Mouse (Mus musculus): Measurements from ENCODE around the gene Bace2.

The Bace2 gene

GRCm38 (mm10) chr16:97402213-97402785 is 45.8 kb downstream of the Bace2 start:
- no peak for DNase-seq

DNA sequence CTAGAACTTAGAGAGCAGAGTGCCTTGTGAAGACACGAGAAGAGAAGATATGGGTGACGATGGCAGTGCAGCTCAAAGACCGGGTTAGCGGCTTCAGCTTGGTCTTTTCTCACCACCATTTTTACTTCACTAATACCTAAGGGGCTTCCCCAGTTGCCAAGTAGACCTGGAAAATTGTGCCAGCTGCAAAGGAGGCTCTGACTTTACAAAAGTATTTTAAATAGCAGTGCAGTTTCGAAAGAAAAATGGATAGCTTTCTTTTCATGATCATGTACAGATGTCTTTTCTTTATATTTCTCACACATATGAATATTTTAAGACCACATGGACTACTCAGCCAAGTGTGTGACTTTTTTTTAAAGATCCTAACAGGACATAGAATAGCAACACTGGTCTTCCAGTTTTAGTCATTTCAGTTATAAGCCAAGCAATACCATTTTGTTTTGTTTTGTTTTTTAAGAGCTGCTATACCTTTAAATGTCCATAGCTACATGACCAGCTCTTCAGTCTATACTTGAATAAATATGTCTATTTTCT is 49.0 kb downstream of the Bace2 start:
- peak; percentile 59 for DNase-seq

- peak; percentile 95 for DNase-seq
These were observed 61.5 kb downstream of the Bace2 start for GRCm38 (mm10) chr16:97417896-97418542.

DNA sequence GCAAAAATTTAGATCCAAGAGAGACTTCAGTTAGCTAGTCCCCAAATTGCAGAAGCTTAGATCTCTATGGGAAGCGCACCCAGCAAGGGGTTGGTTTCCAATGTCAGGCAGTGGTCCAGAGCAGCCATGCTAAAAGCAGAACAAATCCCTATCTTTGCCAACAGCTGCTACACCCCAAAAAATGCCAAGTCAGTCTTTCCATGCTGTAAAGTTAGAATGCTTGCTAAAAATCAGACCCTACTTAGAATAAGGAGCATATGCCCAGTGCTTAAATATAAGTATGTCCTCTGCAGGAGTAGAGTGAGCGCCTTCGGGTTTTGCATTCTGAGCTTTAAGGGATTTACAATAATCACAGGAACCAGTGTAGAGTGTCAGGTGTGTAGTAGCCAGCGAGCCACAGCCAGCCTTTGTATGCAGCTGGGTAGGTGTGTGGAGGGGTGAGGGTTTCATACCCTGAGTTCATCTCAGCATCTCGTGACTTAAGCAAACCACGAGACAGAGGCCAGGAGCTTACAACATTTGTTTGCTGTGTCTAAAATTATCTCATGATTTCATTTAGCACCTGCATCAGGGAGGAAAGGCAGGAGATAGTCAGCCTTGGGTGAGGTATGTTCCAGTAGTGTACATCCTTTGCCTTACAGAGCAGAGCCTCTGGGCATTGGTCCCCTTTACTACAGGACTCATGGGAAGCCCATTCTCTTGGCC is 62.4 kb downstream of the Bace2 start:
- no peak for DNase-seq

DNA sequence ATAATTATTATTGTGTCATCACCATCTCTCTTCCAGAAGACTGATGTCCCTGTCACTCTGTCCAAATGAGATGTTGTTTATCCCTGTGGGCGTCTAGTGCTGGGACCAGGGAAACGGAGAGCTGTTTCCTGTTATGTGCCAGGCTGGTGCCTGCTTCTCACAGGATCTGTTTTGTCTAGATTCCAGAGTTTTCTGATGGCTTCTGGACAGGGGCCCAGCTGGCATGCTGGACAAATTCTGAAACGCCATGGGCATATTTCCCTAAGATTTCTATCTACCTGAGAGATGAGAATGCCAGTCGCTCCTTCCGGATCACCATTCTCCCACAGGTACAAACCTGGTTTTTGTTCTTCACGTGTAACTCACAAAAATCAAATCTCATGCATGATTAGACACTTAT is 65.1 kb downstream of the Bace2 start:
- DNase-seq, result no peak

DNA sequence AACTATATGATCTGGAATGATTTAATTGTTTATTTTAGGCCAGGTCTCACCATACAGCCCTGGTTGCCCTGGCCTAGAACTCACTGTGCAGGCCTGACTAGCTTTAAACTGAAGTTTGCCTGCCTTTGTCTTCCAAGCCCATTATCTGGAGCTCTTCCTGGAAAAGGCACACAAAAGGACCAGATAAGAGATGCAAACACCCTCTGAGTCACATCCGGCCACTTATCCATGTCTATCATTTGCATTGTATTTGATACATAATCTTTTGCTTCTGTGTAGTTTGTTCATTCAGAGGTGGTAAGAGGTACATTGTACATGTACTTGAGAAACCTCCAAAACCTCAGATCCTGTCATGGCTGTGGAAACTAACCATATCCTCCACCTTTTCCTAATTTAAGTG is 67.1 kb downstream of the Bace2 start:
- DNase-seq, result no peak

- DNase-seq, result peak; percentile 78
These were observed 71.5 kb downstream of the Bace2 start for GRCm38 (mm10) chr16:97428026-97428425.

- no peak for DNase-seq
These were observed 73.5 kb downstream of the Bace2 start for GRCm38 (mm10) chr16:97430091-97430490.

- DNase-seq, result peak; percentile 95
These were observed 74.8 kb downstream of the Bace2 start for GRCm38 (mm10) chr16:97431328-97431727.

- no peak for DNase-seq
These were observed 77.7 kb downstream of the Bace2 start for GRCm38 (mm10) chr16:97434206-97434605.

DNA sequence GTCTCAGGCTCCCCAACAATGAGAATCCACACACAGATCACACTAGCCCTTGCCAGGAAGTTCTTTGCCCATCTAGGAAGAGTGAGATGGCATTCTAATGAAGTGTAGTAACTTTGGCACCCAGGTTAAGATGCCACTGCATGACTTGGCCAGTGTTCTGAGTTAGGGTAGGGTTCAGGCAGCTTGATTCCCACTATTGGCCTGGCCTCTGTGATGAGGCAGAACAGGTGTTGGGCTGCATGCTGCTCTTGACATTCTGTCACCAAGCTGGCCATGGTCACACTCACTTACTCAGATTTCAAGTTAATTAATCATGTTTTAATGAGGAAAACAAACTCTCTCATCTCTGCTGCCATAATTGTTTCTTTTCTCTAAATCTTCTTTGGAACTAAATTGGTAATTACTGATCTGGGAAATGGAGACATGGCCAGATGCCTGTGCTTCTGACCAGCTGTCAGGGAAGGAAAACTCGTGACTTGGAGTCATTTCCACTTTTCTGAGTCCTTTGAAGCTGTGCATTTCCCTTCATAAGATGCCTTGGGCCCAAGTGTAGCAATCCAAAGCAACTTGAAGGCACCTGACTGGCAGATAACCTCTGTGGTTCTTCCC is 81.0 kb downstream of the Bace2 start:
- no peak for DNase-seq

DNA sequence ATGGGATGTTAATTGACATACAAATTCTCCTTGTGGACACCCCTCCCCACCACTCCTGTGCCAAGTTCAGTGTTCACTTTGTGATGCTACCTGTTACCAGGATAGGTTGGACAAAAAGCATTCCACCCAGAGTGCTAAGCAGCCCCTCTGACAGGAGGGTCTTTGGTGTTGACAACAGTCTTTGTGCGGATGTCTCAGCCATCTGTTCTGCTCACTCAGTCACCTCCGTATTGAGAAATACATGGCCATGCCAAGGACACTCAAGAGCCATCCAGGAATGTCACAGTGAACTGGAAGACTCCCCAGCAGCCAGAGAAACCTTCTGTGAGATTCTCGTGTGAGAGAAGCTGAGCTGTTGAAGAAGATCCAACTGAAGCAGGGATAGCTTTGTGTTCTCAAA is 81.6 kb downstream of the Bace2 start:
- no peak for DNase-seq

GRCm38 (mm10) chr16:97441967-97442366 is 85.4 kb downstream of the Bace2 start:
- DNase-seq, result no peak

DNA sequence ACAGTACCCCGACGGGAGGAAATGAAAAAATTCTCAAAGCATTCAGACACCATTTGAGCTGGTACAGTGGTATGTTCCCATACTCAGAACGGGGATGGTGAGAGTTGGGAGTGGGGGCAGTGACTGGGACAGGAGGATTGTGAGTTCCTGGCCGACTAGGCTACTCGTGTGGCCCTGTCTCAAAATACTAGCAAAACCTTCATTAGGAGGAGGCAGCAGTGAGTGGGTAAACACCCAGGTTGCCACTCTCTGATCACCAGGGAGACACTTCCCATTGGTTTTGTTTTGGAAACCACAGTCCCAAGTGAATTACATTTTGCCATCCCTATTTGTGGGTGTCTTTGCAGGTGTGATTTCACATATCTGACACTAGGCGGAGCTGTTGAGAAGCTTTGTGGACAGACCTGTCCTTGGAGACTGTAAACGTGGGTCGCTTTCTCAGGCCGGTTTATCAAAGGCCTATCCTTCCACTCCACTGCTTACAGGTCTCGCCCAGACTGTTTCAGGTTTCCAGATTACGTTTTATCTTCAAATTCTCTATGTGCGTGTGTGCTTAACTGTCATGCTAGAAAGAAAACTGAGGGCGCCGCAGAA is 87.2 kb downstream of the Bace2 start:
- peak; percentile 95 for DNase-seq

DNA sequence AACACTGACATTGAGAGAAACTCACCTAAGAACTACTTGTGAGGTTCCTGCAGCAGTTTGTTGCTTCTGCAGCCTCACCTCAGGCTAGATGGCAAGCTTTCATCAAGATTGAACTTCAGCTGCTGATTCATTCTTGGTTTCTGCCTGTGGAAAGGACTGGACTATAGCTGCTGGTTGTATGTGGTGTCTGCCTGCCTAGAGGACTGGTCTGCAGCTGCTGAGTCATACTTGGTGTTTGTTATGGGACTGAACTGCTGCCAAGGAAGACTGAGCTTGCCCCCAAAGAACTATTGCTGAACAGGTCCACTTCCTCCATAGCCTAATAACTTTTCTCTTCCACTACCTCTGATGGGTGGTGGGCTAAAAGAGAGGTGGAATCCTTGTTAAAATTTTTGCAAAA is 90.8 kb downstream of the Bace2 start:
- DNase-seq, result no peak

DNA sequence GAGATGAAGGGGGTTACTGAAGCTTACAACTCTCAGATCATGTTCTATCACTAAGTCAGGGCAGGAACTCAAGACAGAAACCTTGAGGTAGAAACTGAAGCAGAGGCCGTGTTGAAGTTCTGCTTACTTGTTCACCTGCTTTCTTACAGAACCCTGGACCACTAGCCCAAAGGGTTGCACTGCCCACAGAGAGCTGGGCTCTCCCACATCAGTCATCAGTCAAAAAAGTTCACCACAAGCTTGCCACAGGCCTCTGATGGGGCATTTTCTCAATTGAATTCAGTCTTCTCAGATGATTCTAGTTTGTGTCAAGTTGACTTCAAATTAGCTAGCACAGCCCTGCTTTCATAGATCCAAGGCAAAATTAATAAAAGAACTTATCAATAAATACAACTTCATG is 103.3 kb downstream of the Bace2 start:
- DNase-seq, result peak; percentile 68

DNA sequence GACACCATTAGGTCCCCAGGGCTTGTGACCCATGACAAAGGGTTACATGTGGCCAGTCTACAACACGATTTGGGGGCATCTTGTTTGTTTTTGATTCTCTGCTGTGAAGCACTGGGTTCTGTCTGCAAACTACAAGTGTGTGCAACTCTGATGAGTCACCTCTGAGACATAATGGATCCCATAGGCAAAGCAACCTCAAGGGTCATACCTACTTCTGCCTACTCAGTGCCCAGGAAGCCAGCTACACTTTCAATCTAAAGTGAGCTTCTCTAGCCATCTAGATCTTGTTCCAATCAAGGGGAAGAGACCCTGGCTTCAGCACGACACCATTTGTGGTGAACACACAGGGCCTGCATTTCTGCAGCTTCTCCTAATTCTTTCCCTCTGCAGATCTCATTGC is 104.7 kb downstream of the Bace2 start:
- peak; percentile 55 for DNase-seq

GRCm38 (mm10) chr16:97462481-97463181 is 106.1 kb downstream of the Bace2 start, which contains the start of gene Mx1:
Gene Mx1 (minus strand): TSS chr16:97462907.
- peak; percentile 94 for DNase-seq

DNA sequence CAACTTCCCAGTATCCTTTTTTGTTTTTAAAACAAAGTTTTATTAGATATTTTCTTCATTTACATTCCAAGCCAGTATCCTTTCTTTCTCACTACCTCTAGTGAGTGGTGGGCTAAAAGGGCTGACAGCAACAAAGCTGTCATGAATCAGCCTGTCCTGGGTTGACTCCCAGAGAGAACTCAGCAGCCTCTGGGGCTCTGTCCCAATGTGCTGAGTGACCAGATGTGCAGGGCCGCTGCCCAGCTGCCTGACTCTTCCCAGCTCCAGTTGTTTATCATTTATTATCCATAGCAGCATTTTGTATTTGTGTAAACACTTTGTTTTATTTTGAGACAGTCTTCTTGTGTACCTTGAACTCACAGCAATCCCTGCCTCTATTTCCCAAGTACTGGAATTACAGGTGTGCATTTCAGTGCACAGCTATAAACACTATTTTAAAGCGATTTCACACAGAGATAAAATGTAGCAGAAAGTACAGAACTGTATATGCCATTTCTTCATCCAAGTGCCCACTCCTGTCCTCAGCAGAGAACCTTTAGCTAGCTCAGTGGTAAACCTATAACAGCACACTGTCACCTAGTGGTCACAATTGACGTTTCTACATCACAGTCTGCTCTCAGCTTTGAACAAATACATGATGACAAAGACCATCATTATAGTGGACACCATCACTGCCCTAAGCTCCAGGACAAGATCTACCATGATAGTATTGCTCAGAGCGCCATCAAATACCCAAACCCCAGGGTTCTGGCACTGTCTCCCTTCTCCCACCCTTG is 109.8 kb downstream of the Bace2 start:
- peak; percentile 90 for DNase-seq

DNA sequence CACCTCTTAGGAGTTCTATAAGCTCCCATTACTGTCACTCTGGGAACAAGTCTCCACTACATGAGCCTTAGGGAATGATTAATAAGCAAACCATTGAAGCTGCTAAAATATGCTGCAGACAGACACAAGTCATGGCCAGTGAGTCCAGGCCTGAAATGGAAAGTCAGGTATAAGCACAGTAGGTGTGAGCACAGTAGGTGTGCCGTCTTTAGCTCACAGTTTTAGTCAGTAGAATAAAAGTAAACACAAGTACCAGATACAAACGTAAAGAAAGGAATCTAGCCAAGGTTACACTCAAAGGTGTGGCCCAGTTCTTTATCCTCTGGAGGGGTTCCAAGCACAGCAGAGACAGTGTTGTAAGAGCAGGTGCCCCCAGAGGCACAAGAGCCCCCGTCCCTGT is 110.9 kb downstream of the Bace2 start:
- no peak for DNase-seq

- DNase-seq, result no peak
These were observed 111.7 kb downstream of the Bace2 start for GRCm38 (mm10) chr16:97467993-97468791.
